Mouse (Mus musculus) c-Kit-positive CD71-positive TER-119-negative erythroid progenitor cells, embryonic 14.5 days (primary cell): ENCODE results near the gene Knstrn.

Experiments used
- DNase-seq: peaks from one replicate; pipeline ENCODE4 v3.0.0-alpha.2; 2013; ENCODE audit warnings: low read depth

Gene Knstrn

GRCm38 (mm10) chr2:118813981-118814836, at the start of gene Knstrn:
Gene Knstrn, plus strand, starts transcription at chr2:118814003.
- DNase-seq: peak; percentile 89

GRCm38 (mm10) chr2:118764094-118764831, 49.5 kb upstream of the Knstrn start:
- DNase-seq: no peak

- no peak for DNase-seq
Measured at GRCm38 (mm10) chr2:118764875-118765274, 48.9 kb upstream of the Knstrn start.

GRCm38 (mm10) chr2:118766041-118767033, 47.5 kb upstream of the Knstrn start:
- no peak for DNase-seq

- DNase-seq: no peak
Measured at GRCm38 (mm10) chr2:118772158-118772874, 41.5 kb upstream of the Knstrn start, which contains the start of gene Phgr1. Gene Phgr1, plus strand, starts transcription at chr2:118772769.

GRCm38 (mm10) chr2:118774536-118774935, 39.3 kb upstream of the Knstrn start:
- DNase-seq: no peak

- no peak for DNase-seq
Measured at GRCm38 (mm10) chr2:118775396-118775795, 38.4 kb upstream of the Knstrn start.

GRCm38 (mm10) chr2:118775846-118776245, 38.0 kb upstream of the Knstrn start:
- no peak for DNase-seq

- DNase-seq: no peak
Measured at GRCm38 (mm10) chr2:118776295-118776694, 37.5 kb upstream of the Knstrn start.

- no peak for DNase-seq
Measured at GRCm38 (mm10) chr2:118778418-118778817, 35.4 kb upstream of the Knstrn start.

GRCm38 (mm10) chr2:118779065-118779464, 34.7 kb upstream of the Knstrn start:
- no peak for DNase-seq

GRCm38 (mm10) chr2:118779504-118780480, 34.0 kb upstream of the Knstrn start, which contains the start of gene Disp2:
Gene Disp2, plus strand, starts transcription at chr2:118779719.
- DNase-seq: peak; percentile 79

- no peak for DNase-seq
Measured at GRCm38 (mm10) chr2:118781115-118781514, 32.7 kb upstream of the Knstrn start.

GRCm38 (mm10) chr2:118782303-118782702, 31.5 kb upstream of the Knstrn start:
- no peak for DNase-seq

- no peak for DNase-seq
Measured at GRCm38 (mm10) chr2:118783093-118783492, 30.7 kb upstream of the Knstrn start.

- no peak for DNase-seq
Measured at GRCm38 (mm10) chr2:118783663-118784062, 30.1 kb upstream of the Knstrn start.

GRCm38 (mm10) chr2:118786525-118786924, 27.3 kb upstream of the Knstrn start:
- no peak for DNase-seq

GRCm38 (mm10) chr2:118789501-118789900, 24.3 kb upstream of the Knstrn start:
- DNase-seq: no peak

GRCm38 (mm10) chr2:118790221-118790550, 23.6 kb upstream of the Knstrn start:
- DNase-seq: no peak
